Mouse (Mus musculus): ENCODE results near the gene Casc3. TPM values are rescaled to one million over a fixed set of nuclear protein-coding genes. Genes with fewer than 3 reads are reported as not detected.
A peak's percentile ranks its signal among the peaks of the same experiment; 100 is the strongest.

Casc3 gene
- polyA plus RNA-seq, 1 experiment from 2014 or later, result 52.5 TPM

- Histone ChIP-seq H3K27ac (ENCODE audit: low read length) (no peak overlapping the region), H3K9me3 (ENCODE audit: control insufficient read depth, low read length) (no peaks in the 10 kb centered on the region), H3K4me2 (ENCODE audit: low read length) (peak overlapping the region; percentile 97), H3K4me1 (replicated peaks; ENCODE audit: control insufficient read depth, insufficient read depth, low read length) (peaks cover 20% of the 10 kb centered on the region), H3K36me3 (ENCODE audit: control insufficient read depth, insufficient read depth) (peaks cover 4% of the 10 kb centered on the region), H3K27me3 (replicated peaks; ENCODE audit: control insufficient read depth, insufficient read depth, low read length) (no peaks in the 10 kb centered on the region), H3K4me3 (replicated peaks; ENCODE audit: low read length) (peak overlapping the region; percentile 63), H3K9ac (replicated peaks; ENCODE audit: low read depth, low read length) (peak overlapping the region; percentile 77)
- under 1% methylated on average over 27 of the region's 29 CpGs for WGBS
- ATAC-seq, result peak; percentile 28; the same call in 1 of the 2 replicates
Observed at GRCm38 (mm10) chr11:98837231-98837704, 32.6 kb downstream of the Casc3 start.

- peak overlapping the region; percentile 63 for H3K4me3 ChIP-seq (replicated peaks; ENCODE audit: low read length)
- no peak for ATAC-seq
- peaks cover 20% of the 10 kb centered on the region for H3K4me1 ChIP-seq (replicated peaks; ENCODE audit: control insufficient read depth, insufficient read depth, low read length)
- no peaks in the 10 kb centered on the region for H3K27me3 ChIP-seq (replicated peaks; ENCODE audit: control insufficient read depth, insufficient read depth, low read length)
- no peak overlapping the region for H3K27ac ChIP-seq (ENCODE audit: low read length)
- no peaks in the 10 kb centered on the region for H3K9me3 ChIP-seq (ENCODE audit: control insufficient read depth, low read length)
- H3K9ac ChIP-seq (replicated peaks; ENCODE audit: low read depth, low read length), result no peak overlapping the region
- H3K4me2 ChIP-seq (ENCODE audit: low read length), result peak overlapping the region; percentile 97
- peaks cover 2% of the 10 kb centered on the region for H3K36me3 ChIP-seq (ENCODE audit: control insufficient read depth, insufficient read depth)
- WGBS, result 49% methylated on average over 11 of the region's 11 CpGs
Observed at GRCm38 (mm10) chr11:98837917-98838316, 33.2 kb downstream of the Casc3 start.

GRCm38 (mm10) chr11:98838512-98838911, 33.8 kb downstream of the Casc3 start:
- ATAC-seq, result no peak
- H3K27ac ChIP-seq (ENCODE audit: low read length), result no peak overlapping the region
- H3K9me3 ChIP-seq (ENCODE audit: control insufficient read depth, low read length), result no peaks in the 10 kb centered on the region
- H3K9ac ChIP-seq (replicated peaks; ENCODE audit: low read depth, low read length), result no peak overlapping the region
- H3K4me3 ChIP-seq (replicated peaks; ENCODE audit: low read length), result no peak overlapping the region
- peak overlapping the region; percentile 97 for H3K4me2 ChIP-seq (ENCODE audit: low read length)
- H3K4me1 ChIP-seq (replicated peaks; ENCODE audit: control insufficient read depth, insufficient read depth, low read length), result peaks cover 20% of the 10 kb centered on the region
- WGBS, result 64% methylated on average over 9 of the region's 9 CpGs
- no peaks in the 10 kb centered on the region for H3K27me3 ChIP-seq (replicated peaks; ENCODE audit: control insufficient read depth, insufficient read depth, low read length)
- H3K36me3 ChIP-seq (ENCODE audit: control insufficient read depth, insufficient read depth), result 0 out of 2 replicates have a peak, but pooled peaks cover 1% of the 10 kb centered on the region

- Histone ChIP-seq H3K9me3 (ENCODE audit: control insufficient read depth, low read length) (no peaks in the 10 kb centered on the region), H3K4me1 (replicated peaks; ENCODE audit: control insufficient read depth, insufficient read depth, low read length) (peaks cover 20% of the 10 kb centered on the region), H3K4me3 (replicated peaks; ENCODE audit: low read length) (no peak overlapping the region), H3K9ac (replicated peaks; ENCODE audit: low read depth, low read length) (no peak overlapping the region; the same call in 1 of the 2 replicates), H3K4me2 (ENCODE audit: low read length) (no peak overlapping the region), H3K36me3 (ENCODE audit: control insufficient read depth, insufficient read depth) (no peaks in the 10 kb centered on the region), H3K27me3 (replicated peaks; ENCODE audit: control insufficient read depth, insufficient read depth, low read length) (no peaks in the 10 kb centered on the region), H3K27ac (ENCODE audit: low read length) (no peak overlapping the region)
- no peak for ATAC-seq
- WGBS, result 51% methylated on average over 6 of the region's 6 CpGs
Observed at GRCm38 (mm10) chr11:98839402-98839801, 34.7 kb downstream of the Casc3 start.

GRCm38 (mm10) chr11:98839897-98840296, 35.2 kb downstream of the Casc3 start:
- Histone ChIP-seq H3K4me2 (ENCODE audit: low read length) (no peak overlapping the region), H3K36me3 (ENCODE audit: control insufficient read depth, insufficient read depth) (no peaks in the 10 kb centered on the region), H3K27me3 (replicated peaks; ENCODE audit: control insufficient read depth, insufficient read depth, low read length) (no peaks in the 10 kb centered on the region), H3K27ac (ENCODE audit: low read length) (no peak overlapping the region), H3K9me3 (ENCODE audit: control insufficient read depth, low read length) (no peaks in the 10 kb centered on the region), H3K4me3 (replicated peaks; ENCODE audit: low read length) (no peak overlapping the region), H3K9ac (replicated peaks; ENCODE audit: low read depth, low read length) (no peak overlapping the region; the same call in 1 of the 2 replicates), H3K4me1 (replicated peaks; ENCODE audit: control insufficient read depth, insufficient read depth, low read length) (peaks cover 20% of the 10 kb centered on the region)
- ATAC-seq, result no peak
- 73% methylated on average over 10 of the region's 10 CpGs for WGBS

- WGBS, result 53% methylated on average over 13 of the region's 13 CpGs
- no peak overlapping the region for H3K9ac ChIP-seq (replicated peaks; ENCODE audit: low read depth, low read length)
- no peak for ATAC-seq
Observed at GRCm38 (mm10) chr11:98846016-98846415, 41.3 kb downstream of the Casc3 start.

GRCm38 (mm10) chr11:98846865-98847604, 42.3 kb downstream of the Casc3 start:
- H3K4me2 ChIP-seq (ENCODE audit: low read length), result no peak overlapping the region
- H3K4me1 ChIP-seq (replicated peaks; ENCODE audit: control insufficient read depth, insufficient read depth, low read length), result peaks cover 16% of the 10 kb centered on the region
- H3K36me3 ChIP-seq (ENCODE audit: control insufficient read depth, insufficient read depth), result no peaks in the 10 kb centered on the region
- H3K4me3 ChIP-seq (replicated peaks; ENCODE audit: low read length), result no peak overlapping the region
- ATAC-seq, result no peak
- WGBS, result 76% methylated on average over 19 of the region's 19 CpGs
- H3K9me3 ChIP-seq (ENCODE audit: control insufficient read depth, low read length), result no peaks in the 10 kb centered on the region
- no peak overlapping the region for H3K9ac ChIP-seq (replicated peaks; ENCODE audit: low read depth, low read length)
- H3K27me3 ChIP-seq (replicated peaks; ENCODE audit: control insufficient read depth, insufficient read depth, low read length), result no peaks in the 10 kb centered on the region
- H3K27ac ChIP-seq (ENCODE audit: low read length), result no peak overlapping the region

More at GRCm38 (mm10) chr11:98846016-98846415, 41.3 kb downstream of the Casc3 start:
- H3K9me3 ChIP-seq (ENCODE audit: control insufficient read depth, low read length), result no peaks in the 10 kb centered on the region
- no peaks in the 10 kb centered on the region for H3K36me3 ChIP-seq (ENCODE audit: control insufficient read depth, insufficient read depth)
- no peak overlapping the region for H3K4me2 ChIP-seq (ENCODE audit: low read length)
- H3K4me1 ChIP-seq (replicated peaks; ENCODE audit: control insufficient read depth, insufficient read depth, low read length), result peaks cover 16% of the 10 kb centered on the region
- no peaks in the 10 kb centered on the region for H3K27me3 ChIP-seq (replicated peaks; ENCODE audit: control insufficient read depth, insufficient read depth, low read length)
- no peak overlapping the region for H3K27ac ChIP-seq (ENCODE audit: low read length)
- H3K4me3 ChIP-seq (replicated peaks; ENCODE audit: low read length), result no peak overlapping the region

GRCm38 (mm10) chr11:98849196-98849894, 44.6 kb downstream of the Casc3 start:
- no peak for ATAC-seq

More at GRCm38 (mm10) chr11:98849196-98849894, 44.6 kb downstream of the Casc3 start:
- WGBS, result 13% methylated on average over 19 of the region's 19 CpGs
- H3K27ac ChIP-seq (ENCODE audit: low read length), result no peak overlapping the region
- no peaks in the 10 kb centered on the region for H3K9me3 ChIP-seq (ENCODE audit: control insufficient read depth, low read length)
- H3K4me2 ChIP-seq (ENCODE audit: low read length), result no peak overlapping the region
- H3K9ac ChIP-seq (replicated peaks; ENCODE audit: low read depth, low read length), result no peak overlapping the region
- H3K4me3 ChIP-seq (replicated peaks; ENCODE audit: low read length), result no peak overlapping the region
- H3K27me3 ChIP-seq (replicated peaks; ENCODE audit: control insufficient read depth, insufficient read depth, low read length), result no peaks in the 10 kb centered on the region
- no peaks in the 10 kb centered on the region for H3K36me3 ChIP-seq (ENCODE audit: control insufficient read depth, insufficient read depth)
- H3K4me1 ChIP-seq (replicated peaks; ENCODE audit: control insufficient read depth, insufficient read depth, low read length), result peaks cover 16% of the 10 kb centered on the region

Measured in forebrain, embryonic 16.5 days (tissue).